Mouse (Mus musculus) midbrain, embryonic 12.5 days (tissue): ENCODE measurements at regions not wholly inside any gene's neighbourhood (a gene's known extent, or its start where the extent isn't known, plus 50 kb on each side); places are given as distances from the start of the nearest gene placed in this dataset.
"Not testable (repeated sequence)": the region's sequence is repeated elsewhere in the genome, so short reads cannot be mapped to it uniquely, and the experiment has no call there.

ENCODE experiments used
- ATAC-seq: fragments of 200-750 bp; cut with Nextera tagmentation; 2 replicates; pipeline ENCODE4 v1.8.0; 2017; ENCODE audit warnings: low read depth, moderate TSS enrichment, moderate library complexity; ENCODE audit not compliant: low FRiP score
- H3K27ac ChIP-seq: fragments of 300-500 bp; sonication (generic); replicated peaks from 2 replicates; pipeline ENCODE4 v1.5.1; 2016; ENCODE audit warnings: mild to moderate bottlenecking
- H3K27me3 ChIP-seq: fragments of 300-500 bp; sonication (generic); 2 replicates; pipeline ENCODE4 v1.6.1; 2016; ENCODE audit warnings: mild to moderate bottlenecking
- H3K36me3 ChIP-seq: fragments of 300-500 bp; sonication (generic); 2 replicates; pipeline ENCODE4 v1.6.1; 2016
- H3K4me1 ChIP-seq: fragments of 300-500 bp; sonication (generic); 2 replicates; pipeline ENCODE4 v1.6.1; 2016
- H3K4me2 ChIP-seq: fragments of 300-500 bp; sonication (generic); replicated peaks from 2 replicates; pipeline ENCODE4 v1.6.1; 2016; ENCODE audit warnings: mild to moderate bottlenecking, moderate library complexity
- H3K4me3 ChIP-seq: fragments of 300-500 bp; sonication (generic); 2 replicates; pipeline ENCODE4 v1.5.1; 2016; ENCODE audit warnings: mild to moderate bottlenecking
- H3K9ac ChIP-seq: fragments of 300-500 bp; sonication (generic); replicated peaks from 2 replicates; pipeline ENCODE4 v1.6.1; 2016; ENCODE audit warnings: mild to moderate bottlenecking, moderate library complexity
- H3K9me3 ChIP-seq: fragments of 300-500 bp; sonication (generic); 2 replicates; pipeline ENCODE4 v1.6.1; 2016; ENCODE audit warnings: mild to moderate bottlenecking
- WGBS: fragments of 180-500 bp; shearing (Covaris S2); methylation state at CpG from one replicate; pipeline ENCODE4 v1.1.7; 2016; 5-methylcytosine and 5-hydroxymethylcytosine counted together

DNA sequence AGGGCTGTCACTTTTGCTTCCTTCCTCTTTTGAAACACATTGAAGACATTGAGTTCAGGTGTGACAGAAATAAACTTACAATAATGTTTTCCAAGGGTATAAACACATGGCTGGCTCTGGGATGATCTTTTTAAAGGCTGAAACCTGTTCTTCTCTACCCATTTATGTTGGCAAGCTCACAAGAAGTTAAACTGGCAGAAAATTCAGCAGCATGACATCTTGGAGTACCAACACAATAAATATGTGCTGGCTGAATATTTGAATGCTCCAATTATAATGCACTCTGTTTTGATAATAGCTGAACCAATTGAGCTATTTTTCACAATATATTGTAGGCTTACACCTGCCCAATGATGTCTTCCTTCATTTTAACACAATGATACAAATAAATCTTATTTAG lies 168.1 kb upstream of the Fbxl7 start:
- Histone ChIP-seq H3K4me3 (no peak overlapping the region), H3K9ac (no peak overlapping the region), H3K4me1 (no peaks in the 10 kb centered on the region), H3K9me3 (no peaks in the 10 kb centered on the region), H3K4me2 (no peak overlapping the region), H3K36me3 (no peaks in the 10 kb centered on the region), H3K27me3 (no peaks in the 10 kb centered on the region), H3K27ac (no peak overlapping the region)
- ATAC-seq, result no peak

DNA sequence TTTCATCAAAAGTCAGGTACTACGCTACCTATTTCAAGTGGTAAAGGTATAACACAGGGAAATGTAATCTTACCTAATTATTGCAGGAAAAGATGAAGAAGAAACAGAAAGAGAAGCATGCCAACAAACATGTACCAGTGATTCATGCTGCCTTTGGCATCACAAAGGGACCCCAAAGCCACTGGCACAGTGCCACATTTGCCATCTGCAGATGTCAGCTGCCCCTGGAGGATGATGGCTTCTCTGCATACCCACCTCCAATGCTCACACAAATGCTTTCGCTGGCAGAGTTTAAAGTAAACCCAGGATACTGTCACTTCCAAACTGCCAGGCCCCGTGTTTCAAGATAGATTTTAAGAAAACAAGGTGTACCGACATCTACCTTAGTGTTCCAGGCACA lies 168.6 kb upstream of the Fbxl7 start:
- Histone ChIP-seq H3K4me2 (no peak overlapping the region), H3K4me1 (no peaks in the 10 kb centered on the region), H3K9ac (no peak overlapping the region), H3K27ac (no peak overlapping the region), H3K4me3 (no peak overlapping the region), H3K9me3 (no peaks in the 10 kb centered on the region), H3K27me3 (no peaks in the 10 kb centered on the region), H3K36me3 (no peaks in the 10 kb centered on the region)
- WGBS, result 92% methylated on average over 4 of the region's 4 CpGs
- ATAC-seq, result no peak

DNA sequence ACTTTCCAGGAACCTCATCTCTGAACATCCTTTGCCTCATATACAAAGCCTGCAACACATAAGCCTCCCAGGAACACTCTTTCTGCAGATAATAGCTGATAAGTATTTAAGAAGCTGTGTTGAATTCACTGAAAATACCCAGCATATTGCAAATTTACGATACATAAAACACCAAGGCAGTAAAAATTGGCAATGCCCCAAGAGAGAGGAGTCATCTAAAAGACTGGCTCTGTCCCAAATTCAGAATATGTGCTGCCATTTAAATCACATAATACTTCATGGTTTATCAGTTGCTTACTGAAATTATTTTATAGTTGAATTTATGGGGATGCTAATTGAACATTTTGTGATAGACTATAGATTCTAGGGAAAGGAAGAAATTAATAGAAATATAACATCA lies 172.3 kb upstream of the Fbxl7 start:
- WGBS, result 80% methylated on average over 1 of the region's 1 CpGs
- Histone ChIP-seq H3K27ac (no peak overlapping the region), H3K9me3 (no peaks in the 10 kb centered on the region), H3K9ac (no peak overlapping the region), H3K27me3 (no peaks in the 10 kb centered on the region), H3K36me3 (no peaks in the 10 kb centered on the region), H3K4me2 (no peak overlapping the region), H3K4me1 (no peaks in the 10 kb centered on the region), H3K4me3 (no peak overlapping the region)
- ATAC-seq, result no peak

DNA sequence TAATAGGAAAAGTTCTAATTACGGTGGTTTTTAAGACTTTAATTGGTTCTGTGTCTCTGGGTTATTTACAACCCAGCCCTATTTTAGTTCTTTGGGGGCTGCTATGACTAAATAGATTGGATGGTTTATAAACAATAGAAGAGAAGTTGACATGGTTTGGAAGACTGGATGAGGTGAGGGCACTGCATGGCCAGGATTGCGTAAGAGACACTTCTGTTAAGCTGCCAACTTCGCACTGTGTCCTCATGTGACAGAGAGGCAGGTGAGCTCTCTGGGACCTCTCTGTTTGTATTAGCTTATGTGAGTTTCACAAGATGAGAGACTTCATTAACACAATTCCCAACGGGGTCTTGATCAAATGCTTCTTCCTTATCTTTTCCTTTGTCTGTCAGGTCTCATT lies 182.5 kb upstream of the Fbxl7 start:
- WGBS, result 93% methylated on average over 4 of the region's 4 CpGs
- no peak overlapping the region for H3K9ac ChIP-seq
- H3K27me3 ChIP-seq, result no peaks in the 10 kb centered on the region
- ATAC-seq, result no peak
- no peak overlapping the region for H3K27ac ChIP-seq
- H3K4me1 ChIP-seq, result no peaks in the 10 kb centered on the region
- H3K36me3 ChIP-seq, result no peaks in the 10 kb centered on the region
- no peaks in the 10 kb centered on the region for H3K9me3 ChIP-seq
- no peak overlapping the region for H3K4me3 ChIP-seq
- no peak overlapping the region for H3K4me2 ChIP-seq

DNA sequence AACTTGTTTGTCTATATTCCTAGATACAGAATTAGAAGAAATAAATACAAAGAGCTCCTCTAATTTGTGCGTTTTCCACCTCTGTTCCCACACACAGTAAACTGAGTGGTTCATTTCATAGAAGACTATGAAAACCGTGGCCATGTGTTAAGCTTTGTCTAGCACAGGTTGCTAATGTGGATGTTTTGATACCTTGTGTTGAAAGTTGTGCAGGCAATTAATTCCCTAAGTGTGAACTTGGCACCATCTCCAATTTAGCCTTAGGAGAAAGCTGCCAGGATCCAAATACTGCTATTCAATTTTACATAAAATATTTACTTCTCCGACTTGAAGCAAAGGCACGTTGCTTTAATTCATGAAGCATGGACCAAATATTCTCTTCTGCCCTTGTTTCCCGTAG lies 187.4 kb upstream of the Fbxl7 start:
- WGBS, result 89% methylated on average over 5 of the region's 5 CpGs
- H3K27ac ChIP-seq, result no peak overlapping the region
- no peaks in the 10 kb centered on the region for H3K36me3 ChIP-seq
- no peaks in the 10 kb centered on the region; the same call in 1 of the 2 replicates for H3K4me1 ChIP-seq
- no peak for ATAC-seq
- no peak overlapping the region for H3K9ac ChIP-seq
- H3K4me2 ChIP-seq, result no peak overlapping the region
- H3K9me3 ChIP-seq, result no peaks in the 10 kb centered on the region
- no peak overlapping the region for H3K4me3 ChIP-seq
- no peaks in the 10 kb centered on the region for H3K27me3 ChIP-seq

DNA sequence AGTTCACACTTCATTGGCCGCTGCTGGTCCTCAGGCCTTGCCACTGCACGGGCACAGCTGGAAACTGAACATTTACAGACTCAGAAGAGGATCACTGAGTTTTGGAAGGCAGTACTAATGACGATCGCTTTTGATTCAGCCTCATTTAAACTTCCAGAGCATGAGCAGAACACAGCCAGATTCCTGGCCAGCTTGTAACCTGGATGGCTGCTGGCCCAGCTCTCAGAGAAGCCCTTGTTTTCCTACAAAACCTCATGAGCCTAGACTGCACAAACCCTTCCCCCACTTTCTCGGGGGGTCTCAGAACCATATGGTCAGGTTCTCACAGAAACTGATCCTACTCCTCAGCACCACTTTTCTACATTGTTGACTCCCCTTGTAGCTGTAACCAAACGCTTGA lies 188.2 kb upstream of the Fbxl7 start:
- Histone ChIP-seq H3K4me3 (no peak overlapping the region), H3K36me3 (no peaks in the 10 kb centered on the region), H3K4me1 (no peaks in the 10 kb centered on the region; the same call in 1 of the 2 replicates), H3K27me3 (no peaks in the 10 kb centered on the region), H3K9ac (no peak overlapping the region), H3K9me3 (no peaks in the 10 kb centered on the region), H3K27ac (no peak overlapping the region), H3K4me2 (no peak overlapping the region)
- ATAC-seq, result no peak
- 73% methylated on average over 6 of the region's 6 CpGs for WGBS

DNA sequence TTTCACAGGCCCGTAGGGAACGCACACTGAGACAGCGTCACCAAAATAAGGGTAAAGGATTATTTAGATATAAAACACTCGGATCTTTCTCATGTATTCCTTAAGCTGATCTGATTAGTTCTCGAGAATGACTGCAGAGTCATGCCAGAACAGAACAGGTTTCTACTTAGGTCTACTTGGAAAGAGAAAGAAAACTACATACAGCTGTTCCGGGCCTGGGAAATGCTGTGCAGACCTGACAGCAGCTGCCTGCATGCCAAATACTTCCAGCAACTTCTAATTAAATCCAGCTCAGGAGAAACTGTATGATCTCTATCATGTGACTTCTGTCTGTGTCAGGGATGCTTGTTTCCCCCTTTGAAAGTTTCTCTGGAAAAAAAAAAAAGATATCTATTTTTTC lies 193.8 kb upstream of the Fbxl7 start:
- no peaks in the 10 kb centered on the region for H3K9me3 ChIP-seq
- 79% methylated on average over 6 of the region's 6 CpGs for WGBS
- H3K27me3 ChIP-seq, result no peaks in the 10 kb centered on the region
- no peak overlapping the region for H3K4me2 ChIP-seq
- no peak for ATAC-seq
- H3K27ac ChIP-seq, result no peak overlapping the region
- no peak overlapping the region for H3K9ac ChIP-seq
- H3K4me3 ChIP-seq, result no peak overlapping the region
- no peaks in the 10 kb centered on the region for H3K36me3 ChIP-seq
- no peaks in the 10 kb centered on the region for H3K4me1 ChIP-seq

DNA sequence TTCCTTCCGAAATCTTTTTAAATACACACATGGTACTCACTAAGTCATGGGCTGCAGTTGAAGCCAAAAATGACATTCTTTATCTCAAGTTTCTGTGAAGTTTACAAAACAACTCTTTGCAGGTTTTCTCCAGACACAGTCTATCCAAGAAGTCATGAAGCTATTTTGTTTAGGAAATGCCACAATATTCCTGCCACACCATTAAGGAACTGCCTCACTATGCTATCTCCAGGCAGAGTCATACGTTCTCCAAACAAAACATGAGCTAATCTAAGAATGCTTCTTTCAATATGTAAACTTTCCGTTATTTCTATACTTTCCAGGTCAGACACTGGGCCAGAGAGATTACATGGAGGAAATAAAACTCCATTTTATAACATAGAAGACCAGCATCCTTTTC lies 198.7 kb upstream of the Fbxl7 start:
- H3K27ac ChIP-seq, result no peak overlapping the region
- ATAC-seq, result no peak
- H3K4me2 ChIP-seq, result no peak overlapping the region

DNA sequence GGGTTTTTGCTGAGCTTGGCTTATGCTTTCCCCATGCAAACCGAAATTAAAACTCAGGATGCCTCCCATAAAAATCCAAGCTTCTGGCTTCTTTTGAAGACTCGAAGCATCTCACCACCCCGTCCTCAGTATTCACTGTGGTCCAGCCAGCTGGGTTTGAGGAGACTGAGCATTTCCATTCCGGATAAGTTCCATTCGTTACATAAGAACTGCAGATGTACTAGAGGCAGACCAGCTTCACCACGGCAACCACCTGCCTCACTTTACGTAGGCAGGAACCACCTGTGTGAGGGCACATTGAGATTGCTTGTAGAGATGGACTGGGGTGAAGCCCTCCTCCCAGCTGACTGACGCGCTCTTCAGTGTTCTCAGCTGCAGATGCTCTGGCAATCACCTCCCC lies 199.9 kb upstream of the Fbxl7 start:
- H3K9ac ChIP-seq, result no peak overlapping the region
- ATAC-seq, result no peak

More for the DNA sequence above, 198.7 kb upstream of the Fbxl7 start:
- Histone ChIP-seq H3K4me3 (no peak overlapping the region), H3K9me3 (no peaks in the 10 kb centered on the region), H3K9ac (no peak overlapping the region), H3K27me3 (no peaks in the 10 kb centered on the region), H3K4me1 (no peaks in the 10 kb centered on the region), H3K36me3 (no peaks in the 10 kb centered on the region)
- WGBS, result 85% methylated on average over 3 of the region's 3 CpGs

DNA sequence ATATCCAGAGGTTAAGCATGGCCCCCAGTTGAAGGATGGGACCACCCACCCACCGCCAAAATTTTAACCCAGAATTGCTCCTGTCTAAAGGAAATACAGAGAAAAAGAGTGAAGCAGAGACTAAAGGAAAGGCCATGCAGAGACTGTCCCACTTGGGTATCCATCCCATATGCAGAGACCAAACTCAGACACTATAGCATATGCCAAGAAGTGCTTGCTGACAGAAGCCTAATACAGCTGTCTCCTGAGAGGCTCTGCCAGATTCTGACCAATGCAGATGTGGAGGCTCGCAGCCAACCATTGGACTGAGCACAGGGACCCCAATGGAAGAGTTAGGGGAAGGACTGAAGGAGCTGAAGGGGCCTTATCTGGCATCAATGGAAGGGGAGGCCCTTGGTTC lies 206.2 kb upstream of the Fbxl7 start:
- not testable (repeated sequence) for H3K27ac ChIP-seq, H3K4me2 ChIP-seq, ATAC-seq, H3K9ac ChIP-seq, H3K9me3 ChIP-seq, H3K27me3 ChIP-seq, H3K4me3 ChIP-seq, H3K36me3 ChIP-seq, H3K4me1 ChIP-seq
- 91% methylated on average over 2 of the region's 2 CpGs for WGBS

More for the DNA sequence above, 199.9 kb upstream of the Fbxl7 start:
- 92% methylated on average over 9 of the region's 9 CpGs for WGBS
- H3K27ac ChIP-seq, result no peak overlapping the region
- no peak overlapping the region for H3K4me3 ChIP-seq
- no peaks in the 10 kb centered on the region for H3K36me3 ChIP-seq
- H3K9me3 ChIP-seq, result no peaks in the 10 kb centered on the region
- no peak overlapping the region for H3K4me2 ChIP-seq
- H3K27me3 ChIP-seq, result no peaks in the 10 kb centered on the region
- H3K4me1 ChIP-seq, result no peaks in the 10 kb centered on the region

DNA sequence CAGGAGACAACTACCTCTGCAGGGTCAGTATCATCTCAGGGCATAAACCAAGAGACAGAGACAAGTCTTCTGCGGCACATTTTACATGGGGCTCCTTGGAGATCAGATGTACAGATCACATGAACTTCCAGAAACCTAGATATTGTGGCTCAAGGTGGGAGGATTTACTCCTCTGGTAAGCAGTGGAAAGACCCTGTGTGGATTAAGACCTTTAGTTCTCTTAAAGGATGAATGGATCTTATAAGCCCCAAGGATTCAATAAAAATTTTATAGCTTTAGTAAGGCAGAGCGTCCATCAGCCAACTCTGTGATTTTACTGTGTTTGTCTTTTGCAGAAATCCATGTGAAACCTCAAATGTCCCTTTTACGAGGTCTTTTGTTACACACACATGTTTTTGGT lies 213.8 kb upstream of the Fbxl7 start:
- H3K9ac ChIP-seq, result no peak overlapping the region
- no peak overlapping the region for H3K4me3 ChIP-seq
- 0 out of 2 replicates have a peak, but pooled peaks cover 2% of the 10 kb centered on the region for H3K9me3 ChIP-seq
- WGBS, result 88% methylated on average over 3 of the region's 3 CpGs
- no peak for ATAC-seq
- no peak overlapping the region for H3K27ac ChIP-seq
- no peaks in the 10 kb centered on the region for H3K36me3 ChIP-seq
- H3K27me3 ChIP-seq, result no peaks in the 10 kb centered on the region
- no peak overlapping the region for H3K4me2 ChIP-seq
- no peaks in the 10 kb centered on the region for H3K4me1 ChIP-seq

DNA sequence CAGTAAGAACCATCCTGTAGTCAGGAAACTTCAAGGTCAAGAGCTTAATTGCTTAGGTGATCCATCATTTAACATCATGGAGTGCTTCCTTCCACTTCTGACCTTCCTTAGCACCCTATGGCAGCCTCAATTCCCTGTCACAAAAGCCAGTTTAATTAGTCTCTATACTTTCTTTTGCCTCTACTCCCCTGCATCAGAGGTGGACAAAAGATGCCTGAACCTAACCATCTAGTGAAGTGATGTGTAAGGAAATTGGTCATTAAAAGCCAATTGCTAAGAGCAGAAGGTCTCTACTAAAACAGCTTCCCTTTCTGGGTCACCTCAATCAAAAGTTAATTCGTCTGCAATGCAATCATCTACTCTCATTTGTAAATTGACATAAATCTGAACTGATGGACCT lies 234.3 kb upstream of the Fbxl7 start:
- Histone ChIP-seq H3K4me2 (no peak overlapping the region), H3K4me3 (no peak overlapping the region), H3K36me3 (no peaks in the 10 kb centered on the region), H3K9me3 (no peaks in the 10 kb centered on the region), H3K27me3 (no peaks in the 10 kb centered on the region), H3K27ac (no peak overlapping the region), H3K9ac (no peak overlapping the region), H3K4me1 (peaks cover 8% of the 10 kb centered on the region; the same call in 1 of the 2 replicates)
- no peak for ATAC-seq
- WGBS, result 56% methylated on average over 1 of the region's 1 CpGs

DNA sequence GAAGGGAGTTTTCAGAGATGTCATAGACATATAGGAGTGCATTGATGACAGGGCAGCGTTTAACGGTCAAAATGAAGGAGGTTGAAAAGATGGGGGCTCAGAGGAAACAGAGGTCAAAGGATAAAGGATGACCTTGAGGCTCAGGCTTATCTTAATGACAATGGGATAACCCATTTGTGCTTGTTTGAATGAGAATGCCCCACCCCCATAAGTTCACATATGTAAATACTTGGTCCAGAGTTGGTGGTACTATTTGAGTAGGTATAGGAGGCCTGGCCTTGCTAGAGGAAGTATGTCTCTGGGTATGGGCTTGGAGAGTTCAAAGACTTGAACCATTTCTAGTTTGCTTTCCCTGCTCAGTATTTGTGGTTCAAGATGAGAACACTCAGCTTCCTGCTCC lies 237.4 kb upstream of the Fbxl7 start:
- Histone ChIP-seq H3K4me2 (no peak overlapping the region), H3K9me3 (no peaks in the 10 kb centered on the region), H3K9ac (no peak overlapping the region), H3K27me3 (no peaks in the 10 kb centered on the region), H3K36me3 (no peaks in the 10 kb centered on the region), H3K27ac (no peak overlapping the region), H3K4me3 (no peak overlapping the region), H3K4me1 (no peaks in the 10 kb centered on the region)
- no peak for ATAC-seq
- WGBS, result 49% methylated on average over 2 of the region's 2 CpGs
